8 mouse cellular contexts compared by ENCODE assay signal in genomic region chr16:43503636-43504010, GRCm38 (mm10).
DNase-seq lines count a peak whose midpoint lies in the region; ATAC-seq and TF ChIP-seq lines count a peak whose summit lies in the region.

No protein-coding gene starts in this region.

- H3K27me3 ChIP-seq in lung, embryonic 14.5 days (ENCODE audit: insufficient read depth, low read length): no peaks in the 10 kb centered on the region
- peaks cover 29% of the 10 kb centered on the region for H3K27me3 ChIP-seq in embryonic facial prominence, embryonic 10.5 days (replicated peaks; ENCODE audit: low read depth, poor library complexity, severe bottlenecking)
- no peaks in the 10 kb centered on the region for H3K27me3 ChIP-seq in hindbrain, embryonic 15.5 days
- no peaks in the 10 kb centered on the region for H3K27me3 ChIP-seq in myocyte (ENCODE audit: control insufficient read depth, insufficient read depth, insufficient read length)

- intact Hi-C loops in left cerebral cortex, postnatal 14 days (cut with DNase I): loop anchor here (10.0 kb wide), 1 partner anchor 589 kb away; no protein-coding TSS in a partner anchor

- no peaks in the 10 kb centered on the region for H3K9me3 ChIP-seq in lung, embryonic 14.5 days (ENCODE audit: low read depth, low read length)
- no peaks in the 10 kb centered on the region for H3K9me3 ChIP-seq in embryonic facial prominence, embryonic 10.5 days
- H3K9me3 ChIP-seq in hindbrain, embryonic 15.5 days: no peaks in the 10 kb centered on the region

- H3K36me3 ChIP-seq in lung, embryonic 14.5 days (ENCODE audit: insufficient read depth): no peaks in the 10 kb centered on the region
- H3K36me3 ChIP-seq in embryonic facial prominence, embryonic 10.5 days (replicated peaks): no peaks in the 10 kb centered on the region
- no peaks in the 10 kb centered on the region for H3K36me3 ChIP-seq in hindbrain, embryonic 15.5 days
- H3K36me3 ChIP-seq in myocyte (ENCODE audit: control insufficient read depth, insufficient read depth): no peaks in the 10 kb centered on the region

- no peak for TF ChIP-seq CTCF in lung, embryonic 14.5 days (IDR thresholded peaks at IDR 0.05; ENCODE audit: low read depth)

- no peak overlapping the region; the same call in 1 of the 2 replicates for H3K27ac ChIP-seq in lung, embryonic 14.5 days (ENCODE audit: low read depth)
- H3K27ac ChIP-seq in embryonic facial prominence, embryonic 10.5 days (replicated peaks): peak overlapping the region; percentile 83
- peak overlapping the region; percentile 96 for H3K27ac ChIP-seq in hindbrain, embryonic 15.5 days (replicated peaks)

- H3K79me2 ChIP-seq in myocyte (ENCODE audit: control insufficient read depth, insufficient read depth): peaks cover 28% of the 10 kb centered on the region

- no peak overlapping the region for H3ac ChIP-seq in myocyte (ENCODE audit: control insufficient read depth, insufficient read length)

- peak overlapping the region; percentile 34 for H3K4me3 ChIP-seq in lung, embryonic 14.5 days (ENCODE audit: low read depth, low read length)
- H3K4me3 ChIP-seq in embryonic facial prominence, embryonic 10.5 days: peak overlapping the region; percentile 58
- H3K4me3 ChIP-seq in hindbrain, embryonic 15.5 days: peak overlapping the region; percentile 66
- H3K4me3 ChIP-seq in myocyte: peak overlapping the region; percentile 27

- no peak for DNase-seq in lung, embryonic 14.5 days
- DNase-seq in lung, postnatal 4 days: no peak
- DNase-seq in embryonic facial prominence, embryonic 10.5 days (ENCODE audit: low spot score): peak; percentile 38
- DNase-seq in left cerebral cortex, adult 8-10 months (ENCODE audit: low spot score in 2 of 2): no peak
- no peak for DNase-seq in left cerebral cortex, postnatal 14 days (ENCODE audit: low spot score in 2 of 2)

- ATAC-seq in lung, embryonic 14.5 days (ENCODE audit: insufficient read depth): peak; percentile 45; the same call in 1 of the 2 replicates
- peak; percentile 65 for ATAC-seq in hindbrain, embryonic 15.5 days (ENCODE audit: low FRiP score, low read depth)
- ATAC-seq in megakaryocyte-erythroid progenitor cell, adult 5-6 weeks (replicated peaks; ENCODE audit: low FRiP score, low TSS enrichment, poor library complexity, severe bottlenecking): no peak

- peak overlapping the region; percentile 46 for H3K9ac ChIP-seq in lung, embryonic 14.5 days
- peak overlapping the region; percentile 73 for H3K9ac ChIP-seq in hindbrain, embryonic 15.5 days

- WGBS in lung, embryonic 14.5 days: 2% methylated on average over 5 of the region's 5 CpGs
- under 1% methylated on average over 5 of the region's 5 CpGs for WGBS in embryonic facial prominence, embryonic 10.5 days
- WGBS in hindbrain, embryonic 15.5 days: 1% methylated on average over 5 of the region's 5 CpGs

- H3K4me2 ChIP-seq in lung, embryonic 14.5 days: peak overlapping the region; percentile 67
- peak overlapping the region; percentile 58 for H3K4me2 ChIP-seq in hindbrain, embryonic 15.5 days
- peak overlapping the region; percentile 94 for H3K4me2 ChIP-seq in myocyte (ENCODE audit: low read depth)

- no peaks in the 10 kb centered on the region for H3K4me1 ChIP-seq in lung, embryonic 14.5 days (ENCODE audit: insufficient read depth)
- peaks cover 30% of the 10 kb centered on the region for H3K4me1 ChIP-seq in embryonic facial prominence, embryonic 10.5 days
- peaks cover 39% of the 10 kb centered on the region for H3K4me1 ChIP-seq in hindbrain, embryonic 15.5 days (replicated peaks)

- TF ChIP-seq POLR2A in myocyte (IDR thresholded peaks at IDR 0.05; ENCODE audit: insufficient read length, low read depth): no peak

TF ChIP-seq in myocyte, 11 proteins besides CTCF, POLR2A, EP300 and RAD21:
- no peak for TF ChIP-seq POLR2AphosphoS2 (IDR thresholded peaks at IDR 0.05; ENCODE audit: insufficient read length, low read depth)
- no peak for TF ChIP-seq USF1 (IDR thresholded peaks at IDR 0.05; ENCODE audit: low read depth)
- TF ChIP-seq MYOD1 (IDR thresholded peaks at IDR 0.05; ENCODE audit: control insufficient read depth in 1 of 3, insufficient read length in 2 of 3, low read depth in 2 of 3): no peak
- TF ChIP-seq MAX (IDR thresholded peaks at IDR 0.05; ENCODE audit: low read depth): no peak
- no peak for TF ChIP-seq TCF3 (IDR thresholded peaks at IDR 0.05; ENCODE audit: insufficient read length, low read depth)
- no peak for TF ChIP-seq SRF (IDR thresholded peaks at IDR 0.05; ENCODE audit: control insufficient read depth, insufficient read length, low read depth)
- no peak for TF ChIP-seq E2F4 (IDR thresholded peaks at IDR 0.05; ENCODE audit: insufficient read depth)
- no peak for TF ChIP-seq TCF12 (IDR thresholded peaks at IDR 0.05; ENCODE audit: insufficient read depth, poor library complexity, severe bottlenecking)
- TF ChIP-seq REST (IDR thresholded peaks at IDR 0.05; ENCODE audit: insufficient read depth, insufficient read length): no peak
- no peak for TF ChIP-seq CEBPB (IDR thresholded peaks at IDR 0.05; ENCODE audit: insufficient read depth, poor library complexity, severe bottlenecking)
- TF ChIP-seq MYOG (IDR thresholded peaks at IDR 0.05; ENCODE audit: control insufficient read depth in 1 of 3, insufficient read depth in 1 of 3, insufficient read length in 2 of 3, low read depth in 2 of 3): no peak
